Mouse (Mus musculus) erythroblast, embryonic 14.5 days (primary cell): ENCODE results near the gene Spg7. TPM values are rescaled to one million over a fixed set of nuclear protein-coding genes. Genes with fewer than 3 reads are reported as not detected.
"Not testable (repeated sequence)": the region's sequence is repeated elsewhere in the genome, so short reads cannot be mapped to it uniquely, and the experiment has no call there.

ENCODE experiments used
- H3K27me3 ChIP-seq: 2 replicates; pipeline ENCODE4 v1.6.1; 2012; ENCODE audit warnings: inconsistent platforms; ENCODE audit not compliant: control insufficient read depth
- H3K36me3 ChIP-seq: 2 replicates; pipeline ENCODE4 v1.6.1; 2012; ENCODE audit warnings: mild to moderate bottlenecking, inconsistent platforms; ENCODE audit not compliant: control insufficient read depth
- H3K4me1 ChIP-seq: 2 replicates; pipeline ENCODE4 v1.6.1; 2012; ENCODE audit warnings: inconsistent platforms; ENCODE audit not compliant: control insufficient read depth
- H3K4me3 ChIP-seq: replicated peaks from 2 replicates; pipeline ENCODE3; 2012; ENCODE audit warnings: moderate library complexity, mild to moderate bottlenecking, inconsistent platforms
- H3K9me3 ChIP-seq: 2 replicates; pipeline ENCODE4 v1.6.1; 2012; ENCODE audit warnings: low read length, inconsistent platforms, mixed read lengths; ENCODE audit not compliant: control insufficient read depth
- GATA1 ChIP-seq: IDR thresholded peaks from 2 replicates; pipeline ENCODE4 v1.6.1; 2012; ENCODE audit warnings: low read length, inconsistent platforms, mixed read lengths
- TAL1 ChIP-seq: IDR thresholded peaks from 3 replicates; pipeline ENCODE4 v1.6.1; 2012; ENCODE audit warnings: low read length, inconsistent platforms, mixed read lengths
- polyA plus RNA-seq: library from polyadenylated mRNA; stranded (reverse); fragments of >175 nt; gene quantifications from 2 replicates; pipeline ENCODE4 v1.2.3, GENCODE M21; 2012

Spg7 gene
- polyA plus RNA-seq, 1 experiment: 6.3 TPM

DNA sequence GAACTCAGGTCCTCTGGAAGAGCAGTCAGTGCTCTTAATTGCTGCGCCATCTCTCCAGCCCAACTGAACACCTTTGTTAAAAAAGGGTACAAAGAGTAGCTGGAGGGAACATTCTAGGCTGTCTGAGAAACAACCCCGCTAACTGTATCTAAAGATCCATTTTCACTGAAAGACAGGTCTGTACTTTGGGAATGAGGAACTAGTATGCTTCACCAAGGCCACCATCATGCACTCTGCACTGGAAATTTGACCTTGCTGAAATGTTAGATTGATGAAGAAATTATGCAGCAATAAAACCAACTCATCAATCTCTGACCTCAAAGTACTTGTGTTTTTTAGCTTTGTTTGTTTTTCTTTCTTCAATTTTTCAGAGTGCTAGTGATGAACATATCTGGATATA lies 38.5 kb upstream of the Spg7 start:
- H3K4me3 ChIP-seq: no peak overlapping the region
- peaks cover 21% of the 10 kb centered on the region for H3K36me3 ChIP-seq
- no peaks in the 10 kb centered on the region for H3K9me3 ChIP-seq
- TF ChIP-seq TAL1 (no peak), GATA1 (no peak)
- H3K4me1 ChIP-seq: peaks cover 43% of the 10 kb centered on the region
- H3K27me3 ChIP-seq: no peaks in the 10 kb centered on the region

DNA sequence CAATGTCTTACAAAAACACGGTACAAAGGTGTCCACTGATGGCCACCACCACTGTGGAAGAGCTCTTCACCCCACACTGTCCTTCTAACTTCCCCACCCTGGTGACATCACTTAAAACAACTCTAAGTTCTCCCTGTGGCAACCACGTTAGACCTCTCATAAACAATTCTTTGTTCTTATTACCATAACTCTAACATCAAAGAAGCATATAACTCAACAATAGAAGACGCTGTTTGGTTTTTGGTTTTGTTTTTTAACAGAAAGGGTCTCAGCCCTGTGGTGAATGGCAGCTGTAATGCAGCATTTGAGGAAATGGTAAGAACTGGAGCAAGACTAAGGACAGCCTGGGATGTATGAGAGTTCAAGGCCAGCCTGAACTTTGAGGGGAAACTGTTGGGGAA lies 36.8 kb upstream of the Spg7 start:
- no peaks in the 10 kb centered on the region for H3K27me3 ChIP-seq
- no peak overlapping the region for H3K4me3 ChIP-seq
- TF ChIP-seq TAL1: no peak
- no peak for TF ChIP-seq GATA1
- peaks cover 42% of the 10 kb centered on the region for H3K4me1 ChIP-seq
- H3K36me3 ChIP-seq: peaks cover 28% of the 10 kb centered on the region
- H3K9me3 ChIP-seq: no peaks in the 10 kb centered on the region

DNA sequence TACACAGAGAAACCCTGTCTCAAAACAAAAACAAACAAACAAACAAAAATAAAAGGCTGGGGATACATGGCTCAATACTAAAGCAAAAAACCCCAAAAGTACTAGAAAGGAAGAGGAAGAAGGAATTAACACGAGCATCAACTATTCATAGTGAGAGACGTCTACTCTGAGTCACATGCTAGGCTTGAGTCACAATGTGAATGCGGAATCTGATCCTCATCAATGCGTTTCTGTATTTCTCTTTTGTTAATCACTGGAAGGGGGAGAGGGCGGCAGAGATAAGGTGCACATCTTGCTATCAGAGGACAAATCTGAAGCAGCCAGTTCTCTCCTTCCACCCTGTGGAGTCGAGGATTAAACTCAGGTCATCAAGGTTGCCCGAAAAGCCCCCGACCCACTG lies 35.0 kb upstream of the Spg7 start:
- H3K4me3 ChIP-seq: no peak overlapping the region
- H3K27me3 ChIP-seq: no peaks in the 10 kb centered on the region
- TF ChIP-seq TAL1 (no peak), GATA1 (no peak)
- peaks cover 31% of the 10 kb centered on the region for H3K36me3 ChIP-seq
- H3K9me3 ChIP-seq: no peaks in the 10 kb centered on the region
- peaks cover 40% of the 10 kb centered on the region for H3K4me1 ChIP-seq

DNA sequence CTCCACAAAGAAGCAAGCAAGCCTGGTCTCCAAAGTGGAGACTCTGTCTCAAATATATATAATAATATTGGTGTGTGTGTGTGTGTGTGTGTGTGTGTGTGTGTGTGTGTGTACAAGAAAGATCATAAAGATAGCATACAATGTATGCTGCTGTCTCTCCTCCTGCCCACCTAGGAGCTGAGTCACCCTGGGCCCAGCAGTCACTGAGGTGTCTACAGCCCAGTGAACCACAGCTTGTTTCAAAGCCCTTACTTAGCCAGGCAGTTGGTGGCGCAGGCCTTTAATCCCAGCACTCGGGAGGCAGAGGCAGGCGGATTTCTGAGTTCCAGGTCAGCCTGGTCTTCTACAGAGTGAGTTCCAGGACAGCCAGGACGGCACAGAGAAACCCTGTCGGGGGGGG lies 32.7 kb upstream of the Spg7 start:
- Histone ChIP-seq H3K4me1 (peaks cover 55% of the 10 kb centered on the region), H3K36me3 (peaks cover 33% of the 10 kb centered on the region)
- H3K4me3 ChIP-seq, H3K9me3 ChIP-seq, H3K27me3 ChIP-seq: not testable (repeated sequence)

DNA sequence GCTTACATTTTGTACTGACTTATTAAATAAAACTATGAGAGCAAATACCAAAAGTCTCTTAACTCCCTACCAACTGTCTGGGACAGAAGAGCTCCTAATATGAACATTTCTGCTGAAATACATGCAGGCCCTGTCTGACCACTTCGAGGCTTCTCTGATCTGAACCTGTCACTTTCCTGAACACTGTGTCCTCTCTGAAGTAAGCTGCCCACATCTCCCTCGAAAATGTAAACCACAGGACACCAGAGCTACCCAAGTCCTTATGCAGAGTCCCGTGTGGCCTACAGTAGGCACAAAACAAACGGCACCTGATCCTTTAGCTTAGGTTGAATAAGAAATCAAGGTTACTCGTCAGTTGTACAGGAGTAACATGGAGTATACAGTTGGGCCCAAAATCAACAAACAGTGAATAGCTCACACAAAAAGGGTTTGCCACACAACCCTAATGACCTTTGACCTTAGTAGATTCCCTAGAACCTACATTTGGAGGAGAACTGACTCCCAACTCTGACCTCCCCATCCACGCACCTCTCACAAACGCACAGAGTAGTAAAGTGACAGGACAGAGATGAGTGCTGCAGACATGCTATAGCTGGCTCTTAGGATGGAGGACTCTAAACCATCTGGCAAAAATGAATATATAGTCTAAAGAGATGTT lies 31.3 kb upstream of the Spg7 start:
- Histone ChIP-seq H3K27me3 (no peaks in the 10 kb centered on the region), H3K4me1 (peaks cover 57% of the 10 kb centered on the region), H3K9me3 (no peaks in the 10 kb centered on the region), H3K4me3 (no peak overlapping the region), H3K36me3 (peaks cover 38% of the 10 kb centered on the region)
- TF ChIP-seq GATA1 (no peak), TAL1 (no peak)

DNA sequence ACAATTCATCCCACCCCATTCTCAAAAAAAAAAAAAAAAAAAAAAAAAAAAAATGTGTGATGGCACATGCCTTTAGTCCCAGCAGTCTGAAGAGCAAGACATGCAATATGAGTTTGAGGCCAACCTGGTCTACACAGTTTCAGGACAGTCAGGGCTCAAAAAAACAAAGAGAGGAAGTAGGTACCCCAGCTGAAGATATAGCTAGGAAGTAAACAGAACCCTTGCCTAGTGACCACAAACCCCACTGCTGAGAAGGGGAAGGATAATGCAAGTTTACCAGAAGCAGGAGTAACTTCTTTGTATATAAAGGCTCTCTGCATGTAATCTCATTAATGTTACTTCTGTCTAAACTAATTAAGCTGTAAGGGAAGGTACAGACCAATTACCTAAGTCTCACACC lies 30.0 kb upstream of the Spg7 start:
- peaks cover 37% of the 10 kb centered on the region for H3K36me3 ChIP-seq
- no peak for TF ChIP-seq GATA1
- TF ChIP-seq TAL1: no peak
- no peaks in the 10 kb centered on the region for H3K9me3 ChIP-seq
- H3K4me3 ChIP-seq: no peak overlapping the region
- no peaks in the 10 kb centered on the region for H3K27me3 ChIP-seq
- H3K4me1 ChIP-seq: peaks cover 70% of the 10 kb centered on the region

DNA sequence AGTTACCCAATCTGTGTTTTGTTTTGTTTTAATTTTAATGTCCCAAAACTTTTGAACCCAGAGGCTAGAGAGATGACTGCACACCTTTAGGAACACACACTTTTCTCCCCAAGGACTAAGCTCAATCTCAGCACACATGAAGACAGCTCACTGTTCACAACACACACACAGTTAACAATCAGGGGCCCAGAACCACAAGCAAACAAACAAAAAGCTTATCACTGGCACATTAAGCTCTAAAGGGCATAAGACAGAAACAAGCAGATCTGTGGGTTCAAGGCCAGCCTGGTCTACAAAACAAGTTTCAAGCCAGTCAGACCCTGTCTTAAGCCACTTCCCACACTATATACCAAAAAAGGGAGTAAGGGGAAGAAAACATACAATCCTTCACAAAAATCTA lies 29.3 kb upstream of the Spg7 start:
- TF ChIP-seq TAL1: no peak
- TF ChIP-seq GATA1: no peak
- H3K4me1 ChIP-seq: peaks cover 71% of the 10 kb centered on the region
- no peak overlapping the region for H3K4me3 ChIP-seq
- H3K9me3 ChIP-seq: no peaks in the 10 kb centered on the region
- H3K36me3 ChIP-seq: peaks cover 33% of the 10 kb centered on the region
- H3K27me3 ChIP-seq: no peaks in the 10 kb centered on the region

DNA sequence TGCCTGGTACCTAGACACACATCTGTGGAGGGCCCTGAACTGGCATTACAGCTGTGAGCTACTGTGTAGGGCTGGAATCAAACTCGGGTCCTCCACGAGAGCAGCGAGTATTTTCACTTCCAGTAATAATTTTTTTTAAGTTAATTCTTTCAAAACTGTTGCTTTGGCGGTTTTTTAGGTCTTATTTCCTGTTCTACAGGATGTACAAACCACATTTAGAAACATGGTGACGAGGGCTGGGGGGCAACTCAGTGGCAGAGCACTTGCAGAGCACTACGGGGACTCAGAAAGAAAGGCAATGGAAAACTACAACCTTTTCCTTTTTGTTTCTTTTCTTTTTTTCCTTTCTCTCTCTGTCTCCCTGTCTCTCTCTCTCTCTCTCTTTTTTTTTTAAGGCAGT lies 28.6 kb upstream of the Spg7 start:
- H3K4me3 ChIP-seq: no peak overlapping the region
- H3K9me3 ChIP-seq: no peaks in the 10 kb centered on the region
- TF ChIP-seq GATA1: no peak
- TF ChIP-seq TAL1: no peak
- H3K27me3 ChIP-seq: no peaks in the 10 kb centered on the region
- H3K36me3 ChIP-seq: peaks cover 34% of the 10 kb centered on the region
- H3K4me1 ChIP-seq: peaks cover 74% of the 10 kb centered on the region

DNA sequence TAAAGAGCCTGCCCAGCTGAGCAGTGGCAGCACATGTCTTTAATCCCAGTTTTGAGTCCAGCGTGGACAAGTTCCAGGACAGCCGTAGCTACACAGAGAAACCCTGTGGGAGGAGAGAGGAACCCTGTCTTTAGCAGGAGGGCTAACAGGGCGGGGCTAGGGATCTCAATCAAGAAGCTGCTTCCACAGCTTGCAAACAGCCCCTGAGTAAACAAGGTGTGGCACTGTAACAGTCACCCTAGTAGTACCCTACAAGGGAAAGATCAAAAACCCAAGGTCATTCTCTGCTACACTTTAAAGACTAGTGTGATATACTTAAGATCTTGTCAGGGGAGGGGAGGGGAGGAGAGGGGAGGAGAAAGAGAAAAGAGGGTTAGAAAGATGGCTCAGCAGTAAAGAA lies 25.8 kb upstream of the Spg7 start:
- Histone ChIP-seq H3K4me3 (peak overlapping the region; percentile 49), H3K4me1 (peaks cover 82% of the 10 kb centered on the region)
- no peak for TF ChIP-seq GATA1
- no peak for TF ChIP-seq TAL1

DNA sequence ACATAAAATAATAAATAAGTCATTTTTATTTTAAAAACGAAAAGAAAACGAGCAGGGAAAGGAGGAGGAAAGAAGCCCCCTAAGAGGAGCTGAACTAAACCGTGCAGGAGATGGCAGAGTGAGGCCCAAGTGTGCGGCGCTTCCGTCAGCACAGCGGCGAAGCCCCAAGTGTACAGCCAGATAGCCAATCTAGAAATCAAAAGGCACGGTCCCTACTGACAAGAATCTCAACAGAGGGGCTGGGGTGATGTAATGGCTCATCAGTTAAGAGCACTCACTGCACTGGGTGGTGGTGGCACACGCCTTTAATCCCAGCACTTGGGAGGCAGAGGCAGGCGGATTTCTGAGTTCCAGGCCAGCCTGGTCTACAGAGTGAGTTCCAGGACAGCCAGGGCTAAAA lies 25.3 kb upstream of the Spg7 start:
- H3K4me1 ChIP-seq: peaks cover 78% of the 10 kb centered on the region
- peaks cover 20% of the 10 kb centered on the region for H3K36me3 ChIP-seq
- H3K4me3 ChIP-seq: peak overlapping the region; percentile 49
- TF ChIP-seq TAL1 (no peak), GATA1 (peak; percentile 54)
- H3K9me3 ChIP-seq: no peaks in the 10 kb centered on the region
- no peaks in the 10 kb centered on the region for H3K27me3 ChIP-seq

More for the DNA sequence above, 25.8 kb upstream of the Spg7 start:
- no peaks in the 10 kb centered on the region for H3K27me3 ChIP-seq
- peaks cover 24% of the 10 kb centered on the region for H3K36me3 ChIP-seq
- H3K9me3 ChIP-seq: no peaks in the 10 kb centered on the region
